Mouse (Mus musculus): Measurements from ENCODE around the gene Clec2i. TPM values are rescaled to one million over a fixed set of nuclear protein-coding genes. Genes with fewer than 3 reads are reported as not detected.

Gene Clec2i
- polyA plus RNA-seq, 1 experiment from 2014 or later, result not detected

- Histone ChIP-seq H3K9me3 (peaks cover 9% of the 10 kb centered on the region; the same call in 1 of the 2 replicates), H3K36me3 (no peaks in the 10 kb centered on the region), H3K27ac (no peak overlapping the region), H3K4me1 (replicated peaks) (no peaks in the 10 kb centered on the region), H3K4me3 (no peak overlapping the region), H3K27me3 (ENCODE audit: insufficient read depth, poor library complexity, severe bottlenecking) (no peaks in the 10 kb centered on the region)
- WGBS, result 83% methylated on average over 5 of the region's 5 CpGs
- DNase-seq (ENCODE audit: low spot score), result no peak
Measured at GRCm38 (mm10) chr6:128941646-128942421, 54.4 kb downstream of the Clec2i start.

DNA sequence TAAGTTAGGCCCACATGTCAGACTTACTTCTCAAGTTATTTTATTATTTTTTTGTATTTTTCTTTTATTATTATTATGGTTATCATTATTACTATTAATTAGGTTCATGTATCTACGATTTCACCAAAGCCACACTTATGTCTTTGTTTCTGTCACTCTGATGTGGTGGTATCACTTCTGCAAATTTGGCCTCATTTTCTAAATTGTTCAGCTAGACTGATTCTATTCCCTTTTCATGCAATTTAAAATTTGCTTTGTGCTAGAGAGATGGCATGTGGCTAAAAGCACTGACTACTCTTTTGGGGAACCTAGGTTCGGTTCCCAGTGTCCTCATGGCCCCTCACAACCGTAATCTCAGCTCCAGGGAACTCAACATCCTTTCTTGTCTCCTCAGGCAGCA lies 58.2 kb downstream of the Clec2i start:
- no peak overlapping the region for H3K4me3 ChIP-seq
- H3K9me3 ChIP-seq, result peaks cover 9% of the 10 kb centered on the region; the same call in 1 of the 2 replicates
- H3K27me3 ChIP-seq (ENCODE audit: insufficient read depth, poor library complexity, severe bottlenecking), result no peaks in the 10 kb centered on the region
- H3K36me3 ChIP-seq, result no peaks in the 10 kb centered on the region
- WGBS, result 85% methylated on average over 3 of the region's 3 CpGs
- H3K27ac ChIP-seq, result no peak overlapping the region
- no peak for DNase-seq (ENCODE audit: low spot score)
- H3K4me1 ChIP-seq (replicated peaks), result no peaks in the 10 kb centered on the region

Other genes with a start within 250 kb of the Clec2i start
- gene Clec2h, start 225.2 kb upstream of the Clec2i start, polyA plus RNA-seq (2016; fragmentation: Nextera tagmentation; extraction: Ambion mirVana), result not detected in 2 replicates
- gene Klrb1, start 164.5 kb upstream of the Clec2i start, polyA plus RNA-seq (2016; fragmentation: Nextera tagmentation; extraction: Ambion mirVana), result not detected in 2 replicates
- gene Klrb1c, start 98.4 kb upstream of the Clec2i start, polyA plus RNA-seq (2016; fragmentation: Nextera tagmentation; extraction: Ambion mirVana), result not detected in 2 replicates
- gene Gm44511, start 61.3 kb upstream of the Clec2i start, polyA plus RNA-seq (2016; fragmentation: Nextera tagmentation; extraction: Ambion mirVana), result not detected in 2 replicates
- gene Klrb1b, start 61.3 kb upstream of the Clec2i start, polyA plus RNA-seq (2016; fragmentation: Nextera tagmentation; extraction: Ambion mirVana), result not detected in 2 replicates
- 0.98 and 1.8 TPM in 2 replicates for gene BC035044, start 3.5 kb downstream of the Clec2i start, polyA plus RNA-seq (2016; fragmentation: Nextera tagmentation; extraction: Ambion mirVana)
- gene Clec2g, start 46.8 kb downstream of the Clec2i start, polyA plus RNA-seq (2016; fragmentation: Nextera tagmentation; extraction: Ambion mirVana), result not detected in 2 replicates
- gene Klrb1f, start 158.3 kb downstream of the Clec2i start, polyA plus RNA-seq (2016; fragmentation: Nextera tagmentation; extraction: Ambion mirVana), result 0.22 and 0.51 TPM in 2 replicates
- gene Clec2e, start 213.3 kb downstream of the Clec2i start, polyA plus RNA-seq (2016; fragmentation: Nextera tagmentation; extraction: Ambion mirVana), result not detected in 2 replicates

Data from hindbrain, embryonic 10.5 days (tissue).